Mouse (Mus musculus) G1E (cell line): ENCODE measurements around the gene Gbp9. TPM values are rescaled to one million over a fixed set of nuclear protein-coding genes. Genes with fewer than 3 reads are reported as not detected.
"Not testable (repeated sequence)": the region's sequence is repeated elsewhere in the genome, so short reads cannot be mapped to it uniquely, and the experiment has no call there.

ENCODE experiments used
- ATAC-seq: 2 replicates; pipeline ENCODE4 v1.8.0; 2016; ENCODE audit warnings: mild to moderate bottlenecking; ENCODE audit not compliant: insufficient number of reproducible peaks, poor library complexity, low FRiP score, severe bottlenecking; ENCODE audit errors: extremely low read depth
- DNase-seq: peaks from one replicate; pipeline ENCODE4 v3.0.0; 2012; ENCODE audit warnings: low spot score
- H3K27me3 ChIP-seq: 2 replicates; pipeline ENCODE4 v1.6.1; 2012; ENCODE audit warnings: mild to moderate bottlenecking, low read length, inconsistent platforms; ENCODE audit not compliant: insufficient read depth
- H3K36me3 ChIP-seq: replicated peaks from 2 replicates; pipeline ENCODE3; 2012; ENCODE audit warnings: mild to moderate bottlenecking, inconsistent platforms
- H3K4me1 ChIP-seq: 2 replicates; pipeline ENCODE4 v1.6.1; 2012; ENCODE audit warnings: low read depth, low read length, inconsistent platforms, mixed read lengths; ENCODE audit not compliant: insufficient read depth
- H3K4me3 ChIP-seq: 2 replicates; pipeline ENCODE4 v1.5.1; 2012; ENCODE audit warnings: low read depth, mild to moderate bottlenecking, inconsistent platforms, low read length, moderate library complexity, mixed read lengths
- H3K9me3 ChIP-seq: replicated peaks from 2 replicates; pipeline ENCODE4 v1.6.1; 2012; ENCODE audit warnings: inconsistent platforms
- CTCF ChIP-seq: IDR thresholded peaks from 2 replicates; pipeline ENCODE4 v1.5.1; 2012; ENCODE audit warnings: low read depth, low read length, inconsistent platforms, mixed read lengths
- GATA1 ChIP-seq: IDR thresholded peaks from 2 replicates; pipeline ENCODE4 v1.6.1; 2012; ENCODE audit warnings: borderline replicate concordance, low read length, inconsistent platforms, mixed read lengths
- GATA2 ChIP-seq: IDR thresholded peaks from 2 replicates; pipeline ENCODE4 v1.6.1; 2012; ENCODE audit warnings: low read depth, low read length, inconsistent platforms, borderline replicate concordance
- POLR2AphosphoS5 ChIP-seq: IDR thresholded peaks from 2 replicates; pipeline ENCODE4 v1.6.1; 2012; ENCODE audit warnings: low read depth, low read length, inconsistent platforms; ENCODE audit not compliant: insufficient replicate concordance
- TAL1 ChIP-seq: conservative IDR thresholded peaks from 2 replicates; pipeline ENCODE4 v1.6.1; 2012; ENCODE audit warnings: low read depth, low read length, inconsistent platforms, mixed read lengths
- polyA plus RNA-seq: library from polyadenylated mRNA; stranded (reverse); fragments of >175 nt; gene quantifications from 2 replicates; pipeline ENCODE4 v1.2.3, GENCODE M21; 2012
- total RNA-seq, 2 experiments: library from RNA; stranded (forward) in 1 of 2; stranded (reverse) in 1 of 2; fragments of 200-1000 nt in 1 of 2; fragments of >200 nt in 1 of 2; fragmentation: Nextera tagmentation in 1 of 2; gene quantifications; 2 replicates each; pipeline ENCODE4 v1.2.3; 2014 to 2017

The Gbp9 gene
- total RNA-seq (2014; fragmentation: Nextera tagmentation) (not detected in 2 replicates), total RNA-seq (2017) (0.16 TPM in 1 of 2 replicates, not detected in the other), polyA plus RNA-seq (not detected in 2 replicates)

- ATAC-seq, H3K4me3 ChIP-seq, DNase-seq, H3K4me1 ChIP-seq, H3K27me3 ChIP-seq, H3K36me3 ChIP-seq: not testable (repeated sequence)
- peaks cover 20% of the 10 kb centered on the region for H3K9me3 ChIP-seq
These were observed at the start of gene Gbp9, which contains the start of the genes Gbp8 and Gbp4 for GRCm38 (mm10) chr5:105139409-105140088. Gene Gbp9 (minus strand): TSS chr5:105139539. Gene Gbp8 (minus strand): TSS chr5:105139540. Gene Gbp4 (minus strand): TSS chr5:105139586.

- no peak for DNase-seq
- peaks cover 19% of the 10 kb centered on the region for H3K9me3 ChIP-seq
These were observed 42.1 kb upstream of the Gbp9 start for GRCm38 (mm10) chr5:105181446-105181845.

GRCm38 (mm10) chr5:105156582-105156981, 17.2 kb upstream of the Gbp9 start:
- no peak overlapping the region for H3K4me3 ChIP-seq
- no peaks in the 10 kb centered on the region for H3K4me1 ChIP-seq
- ATAC-seq = no peak
- no peak for DNase-seq
- peaks cover 11% of the 10 kb centered on the region for H3K9me3 ChIP-seq
- no peaks in the 10 kb centered on the region for H3K27me3 ChIP-seq
- TF ChIP-seq GATA1 = no peak
- no peak for TF ChIP-seq GATA2
- no peak for TF ChIP-seq TAL1
- no peak for TF ChIP-seq CTCF
- TF ChIP-seq POLR2AphosphoS5 = no peak
- no peaks in the 10 kb centered on the region for H3K36me3 ChIP-seq

More at GRCm38 (mm10) chr5:105181446-105181845, 42.1 kb upstream of the Gbp9 start:
- no peak for ATAC-seq
- Histone ChIP-seq H3K27me3 (no peaks in the 10 kb centered on the region), H3K4me3 (no peak overlapping the region), H3K4me1 (no peaks in the 10 kb centered on the region), H3K36me3 (no peaks in the 10 kb centered on the region)
- TF ChIP-seq GATA1 (no peak), POLR2AphosphoS5 (no peak), CTCF (no peak), TAL1 (no peak), GATA2 (no peak)

GRCm38 (mm10) chr5:105154049-105154448, 14.7 kb upstream of the Gbp9 start:
- no peak for TF ChIP-seq CTCF
- no peak for TF ChIP-seq GATA2
- TF ChIP-seq GATA1 = no peak
- no peak for TF ChIP-seq TAL1
- TF ChIP-seq POLR2AphosphoS5 = no peak
- ATAC-seq = no peak
- Histone ChIP-seq H3K4me1 (no peaks in the 10 kb centered on the region), H3K36me3 (no peaks in the 10 kb centered on the region), H3K9me3 (peaks cover 4% of the 10 kb centered on the region; the same call in 1 of the 2 replicates), H3K4me3 (no peak overlapping the region), H3K27me3 (no peaks in the 10 kb centered on the region)
- DNase-seq = no peak

- ATAC-seq, H3K4me3 ChIP-seq: not testable (repeated sequence)
- peaks cover 24% of the 10 kb centered on the region for H3K9me3 ChIP-seq
These were observed 8.7 kb upstream of the Gbp9 start for GRCm38 (mm10) chr5:105148062-105148461.

GRCm38 (mm10) chr5:105146447-105146846, 7.1 kb upstream of the Gbp9 start:
- no peak for ATAC-seq
- H3K36me3 ChIP-seq = no peaks in the 10 kb centered on the region
- DNase-seq = no peak
- H3K4me1 ChIP-seq = no peaks in the 10 kb centered on the region
- H3K9me3 ChIP-seq = peaks cover 30% of the 10 kb centered on the region
- H3K27me3 ChIP-seq = no peaks in the 10 kb centered on the region
- TF ChIP-seq GATA2 = no peak
- no peak overlapping the region for H3K4me3 ChIP-seq

More at GRCm38 (mm10) chr5:105148062-105148461, 8.7 kb upstream of the Gbp9 start:
- not testable (repeated sequence) for DNase-seq, H3K36me3 ChIP-seq, H3K4me1 ChIP-seq, H3K27me3 ChIP-seq

- not testable (repeated sequence) for ATAC-seq, H3K36me3 ChIP-seq, H3K4me1 ChIP-seq, DNase-seq, H3K4me3 ChIP-seq, H3K27me3 ChIP-seq
- H3K9me3 ChIP-seq = peaks cover 33% of the 10 kb centered on the region
These were observed 6.4 kb upstream of the Gbp9 start for GRCm38 (mm10) chr5:105145731-105146130.

- H3K4me3 ChIP-seq, ATAC-seq, H3K4me1 ChIP-seq, H3K27me3 ChIP-seq, DNase-seq, H3K36me3 ChIP-seq: not testable (repeated sequence)
- H3K9me3 ChIP-seq = peaks cover 17% of the 10 kb centered on the region
These were observed 911 bp upstream of the Gbp9 start for GRCm38 (mm10) chr5:105140089-105140810.
